In the genomic region with DNA sequence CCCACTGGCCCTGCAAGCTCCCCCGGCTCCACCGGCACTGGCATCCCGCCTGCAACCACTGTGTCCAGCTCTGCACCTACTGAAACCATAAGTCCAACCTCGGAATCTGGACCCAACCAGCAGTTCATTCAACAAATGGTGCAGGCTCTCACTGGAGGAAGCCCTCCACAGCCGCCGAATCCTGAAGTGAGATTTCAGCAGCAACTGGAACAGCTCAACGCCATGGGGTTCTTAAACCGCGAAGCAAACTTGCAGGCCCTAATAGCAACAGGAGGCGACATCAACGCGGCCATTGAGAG, we compare ENCODE assay signal across 9 mouse cellular contexts. TPM values are rescaled to one million over a fixed set of nuclear protein-coding genes. Genes with fewer than 3 reads are reported as not detected.
DNase-seq lines count a peak whose midpoint lies in the region; ATAC-seq and TF ChIP-seq lines count a peak whose summit lies in the region.
"Had no signal": no experiment of that assay in that cellular context is flagged by ENCODE, and none has a peak within 500 bp of the region (broad histone marks: within the 10 kb centered on the region; RNA-seq: fewer than 3 reads in every experiment).

No protein-coding gene starts in this region.

- no peak for TF ChIP-seq POLR2A in heart, adult 2 months (IDR thresholded peaks at IDR 0.05; ENCODE audit: insufficient read depth, low read depth, low read length)

- 33% methylated on average over 12 of the region's 12 CpGs for WGBS in heart, adult 2 months
- WGBS in hindbrain, embryonic 11.5 days = 27% methylated on average over 12 of the region's 12 CpGs

- no peak for TF ChIP-seq EP300 in heart, adult 2 months (IDR thresholded peaks at IDR 0.05; ENCODE audit: insufficient read depth, low read depth, low read length)

- no peaks in the 10 kb centered on the region for H3K27me3 ChIP-seq in heart, adult 2 months (ENCODE audit: control insufficient read depth, insufficient read depth, low read length)
- no peaks in the 10 kb centered on the region for H3K27me3 ChIP-seq in hindbrain, embryonic 11.5 days (ENCODE audit: control insufficient read depth, insufficient read depth, low read length)

- peak in 1 of 2 experiments; percentile 1 for DNase-seq in heart, adult 2 months
- DNase-seq in heart, adult 8-10 months (ENCODE audit: low spot score) = no peak
- peak; percentile 19 for DNase-seq in urinary bladder, adult 2 months (ENCODE audit: low spot score)
- no peak for DNase-seq in urinary bladder, adult 18-20 months (ENCODE audit: low spot score in 2 of 2)
- no peak for DNase-seq in hindbrain, embryonic 11.5 days (ENCODE audit: low spot score)
- peak; percentile 6 to 15 for DNase-seq in lung, postnatal 4 days
- DNase-seq in cerebellum, postnatal 10 days = no peak
- no peak for DNase-seq in cerebellum, adult 9-10 months

- intact Hi-C loops in heart, adult 2 months (cut with DNase I) = loop anchor here (10.0 kb wide), 1 partner anchor 195 kb away; a partner anchor contains a TSS

- no peak for ATAC-seq in hindbrain, embryonic 11.5 days (ENCODE audit: low FRiP score)

- H3K9me3 ChIP-seq in hindbrain, embryonic 11.5 days (ENCODE audit: control insufficient read depth, low read length) = no peaks in the 10 kb centered on the region

- peaks cover 4% of the 10 kb centered on the region for H3K79me2 ChIP-seq in heart, adult 2 months (replicated peaks; ENCODE audit: control insufficient read depth, insufficient read depth, low read length)

- H3K9ac ChIP-seq in heart, adult 2 months (ENCODE audit: low read depth, low read length) = no peak overlapping the region
- peak overlapping the region; percentile 83 for H3K9ac ChIP-seq in hindbrain, embryonic 11.5 days (ENCODE audit: low read depth, low read length)

- H3K27ac ChIP-seq in heart, adult 2 months = no peak overlapping the region
- peak overlapping the region; percentile 36; the same call in 1 of the 2 replicates for H3K27ac ChIP-seq in hindbrain, embryonic 11.5 days (ENCODE audit: low read depth, low read length)

- H3K4me3 ChIP-seq in heart, adult 2 months = peak overlapping the region; percentile 67
- H3K4me3 ChIP-seq in hindbrain, embryonic 11.5 days (ENCODE audit: low read depth, low read length) = peak overlapping the region; percentile 72

- no peaks in the 10 kb centered on the region for H3K36me3 ChIP-seq in heart, adult 2 months (ENCODE audit: control insufficient read depth, insufficient read depth, low read length)
- no peaks in the 10 kb centered on the region for H3K36me3 ChIP-seq in hindbrain, embryonic 11.5 days (ENCODE audit: control insufficient read depth, insufficient read depth, low read length)

- TF ChIP-seq CTCF in heart, adult 2 months (IDR thresholded peaks at IDR 0.05) = no peak

- H3K4me2 ChIP-seq in hindbrain, embryonic 11.5 days (replicated peaks; ENCODE audit: low read depth, low read length) = peak overlapping the region; percentile 64

- H3K4me1 ChIP-seq in heart, adult 2 months (ENCODE audit: control insufficient read depth, insufficient read depth, low read length) = peaks cover 4% of the 10 kb centered on the region
- no peaks in the 10 kb centered on the region for H3K4me1 ChIP-seq in hindbrain, embryonic 11.5 days (replicated peaks; ENCODE audit: control insufficient read depth, insufficient read depth, low read length)

RNA-seq across cellular contexts. Expression of a gene that starts 2.0 kb away (rescaled TPM):
- total RNA-seq in heart, adult 2 months (2021) = 10 to 100 TPM; 26.9 to 28.1 TPM
- 16.3 and 18.8 TPM in 2 replicates for polyA plus RNA-seq in heart, adult 2 months (2012; rRNA removed)
- 10 to 100 TPM; 23.6 to 31.5 (median 27.0) TPM for total RNA-seq in heart, adult 8-10 months (2022)
- polyA plus RNA-seq in urinary bladder, adult 2 months (2012; rRNA removed) = 21.0 and 31.4 TPM in 2 replicates
- 50.7 and 54.3 TPM in 2 replicates for polyA plus RNA-seq in hindbrain, embryonic 11.5 days (2014; fragmentation: Nextera tagmentation; extraction: Ambion mirVana)

RNA-seq across cellular contexts. Expression of a gene that starts 58.4 kb away (rescaled TPM):
- total RNA-seq in heart, adult 2 months (2021) = not detected
- polyA plus RNA-seq in heart, adult 2 months (2012; rRNA removed) = not detected in 2 replicates
- not detected for total RNA-seq in heart, adult 8-10 months (2022)
- polyA plus RNA-seq in urinary bladder, adult 2 months (2012; rRNA removed) = not detected in 2 replicates
- not detected in 2 replicates for polyA plus RNA-seq in hindbrain, embryonic 11.5 days (2014; fragmentation: Nextera tagmentation; extraction: Ambion mirVana)
- polyA plus RNA-seq: large intestine, adult 2 months had no signal

Comparison
In these comparisons a context has a peak if more than half of its experiments do, and no peak if none do; other contexts are left out.
1. DNase-seq: peak in urinary bladder, adult 2 months (single experiment) and lung, postnatal 4 days (2 of 2); none in heart, adult 8-10 months (single experiment), urinary bladder, adult 18-20 months (0 of 2), hindbrain, embryonic 11.5 days (single experiment), cerebellum, postnatal 10 days (0 of 2) and cerebellum, adult 9-10 months (single experiment).